Mouse (Mus musculus) brain, embryonic 14.5 days (tissue): ENCODE measurements around the gene Map3k9.

ENCODE experiments used
- CTCF ChIP-seq: fragments of 200-500 bp; IDR thresholded peaks from 2 replicates; pipeline ENCODE4 v1.5.1; 2012; ENCODE audit warnings: inconsistent platforms, mild to moderate bottlenecking, moderate library complexity, borderline replicate concordance; ENCODE audit not compliant: insufficient read depth, insufficient read length; ENCODE audit errors: extremely low read depth
- POLR2A ChIP-seq: fragments of 200-500 bp; IDR thresholded peaks from 2 replicates; pipeline ENCODE4 v1.6.1; 2012; ENCODE audit warnings: mild to moderate bottlenecking, inconsistent platforms, borderline replicate concordance; ENCODE audit not compliant: poor library complexity, insufficient read depth, insufficient read length, severe bottlenecking; ENCODE audit errors: extremely low read depth

- TF ChIP-seq CTCF = no peak
- TF ChIP-seq POLR2A = no peak
Observed at GRCm38 (mm10) chr12:81691177-81691730, 89.7 kb downstream of the Map3k9 start.
